Mouse (Mus musculus): ENCODE data around the gene Bach2.

The Bach2 gene

DNA sequence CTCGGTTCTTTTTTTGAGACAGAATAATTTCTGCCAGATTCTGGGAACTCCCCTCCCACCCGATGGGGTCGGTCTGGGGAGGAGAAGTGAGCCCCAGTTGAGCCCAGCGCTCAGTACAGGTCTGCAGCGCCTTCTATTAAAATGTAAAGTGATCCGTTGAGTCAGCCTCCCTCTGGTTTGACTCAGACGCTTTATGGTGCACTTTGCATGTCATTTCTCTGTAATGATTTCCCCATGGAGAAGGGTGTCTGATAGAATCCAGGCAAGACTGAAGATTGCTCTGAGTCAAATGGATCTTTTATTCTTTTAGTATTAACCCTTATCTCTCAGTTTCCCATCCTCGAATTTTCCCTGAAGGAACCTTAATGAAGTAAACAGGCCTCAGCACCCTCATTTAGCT lies 244.3 kb downstream of the Bach2 start:
- in situ Hi-C loops (cut with MboI): no loop called here

DNA sequence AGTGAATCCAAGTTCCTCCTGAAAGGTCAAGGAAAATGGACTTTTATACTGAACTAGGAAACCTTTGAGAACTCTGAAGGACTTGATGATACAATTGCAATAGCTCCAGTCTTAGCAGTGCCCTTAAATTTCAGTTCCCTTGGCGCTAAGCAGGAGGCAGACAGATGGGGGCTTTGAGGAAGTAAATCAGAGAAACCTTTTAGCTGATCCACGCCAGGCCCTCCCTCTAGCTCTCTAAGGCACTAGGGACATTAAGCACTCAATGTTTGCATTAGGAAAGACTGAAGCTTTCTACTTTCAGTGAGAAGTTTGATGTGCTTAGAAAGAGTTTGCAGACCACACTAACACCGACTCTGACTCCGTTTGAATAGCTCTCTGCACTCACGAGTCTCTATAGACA lies 247.2 kb downstream of the Bach2 start:
- in situ Hi-C loops (cut with MboI): no loop called here

DNA sequence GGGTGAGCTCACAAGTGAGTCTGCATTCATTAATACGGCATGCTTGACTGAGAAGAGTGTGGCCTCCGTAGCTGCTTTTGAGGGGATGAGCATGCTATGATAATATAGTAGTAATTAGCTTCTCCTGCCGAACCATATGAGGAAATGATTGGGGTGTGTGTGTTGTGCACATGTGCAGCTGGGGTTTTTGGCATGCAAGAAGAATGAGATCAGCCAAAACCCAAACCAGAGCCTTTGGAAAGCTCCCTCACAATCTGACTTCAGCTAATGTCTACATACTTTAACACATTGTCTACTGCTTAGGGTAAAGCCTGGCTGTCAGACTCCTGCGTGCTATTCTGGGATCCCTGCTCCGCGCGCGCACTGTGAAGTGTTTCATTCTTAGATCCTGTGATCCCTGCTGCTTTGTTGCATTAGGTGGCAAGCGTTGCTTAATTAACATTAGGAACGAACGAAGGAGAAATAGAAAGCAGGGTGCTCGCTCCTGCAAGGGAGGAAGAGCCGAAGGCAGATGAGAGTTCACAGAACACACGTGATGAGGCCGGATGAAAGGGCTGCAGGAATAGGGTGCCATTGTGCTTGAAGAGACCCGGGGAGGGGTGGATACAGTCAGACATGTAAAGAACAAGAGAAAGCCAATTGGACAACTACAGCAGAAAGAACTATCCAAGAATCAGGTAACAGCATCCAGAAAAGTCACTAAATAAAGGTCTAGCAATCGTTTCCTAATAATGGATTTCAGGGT lies 248.2 kb downstream of the Bach2 start:
- in situ Hi-C loops (cut with MboI): no loop called here

DNA sequence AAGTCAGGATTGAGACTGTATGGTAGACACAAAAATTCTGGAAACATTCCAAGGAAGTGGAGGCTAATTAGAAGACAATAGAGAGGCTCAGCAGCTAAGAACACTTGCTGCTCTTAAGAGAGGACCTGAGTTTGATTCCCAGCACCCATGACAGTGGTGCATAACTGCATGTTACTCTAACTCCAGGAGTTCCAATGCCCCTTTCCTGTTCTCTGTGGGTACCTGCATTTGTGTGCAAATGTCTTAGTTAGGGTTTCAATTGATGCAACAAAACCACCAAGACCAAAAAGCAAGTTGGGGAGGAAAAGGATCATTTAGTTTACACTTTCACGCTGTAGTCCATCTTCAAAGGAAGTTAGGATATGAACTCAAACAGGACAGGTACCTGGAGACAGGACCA lies 250.6 kb downstream of the Bach2 start:
- in situ Hi-C loops (cut with MboI): no loop called here

DNA sequence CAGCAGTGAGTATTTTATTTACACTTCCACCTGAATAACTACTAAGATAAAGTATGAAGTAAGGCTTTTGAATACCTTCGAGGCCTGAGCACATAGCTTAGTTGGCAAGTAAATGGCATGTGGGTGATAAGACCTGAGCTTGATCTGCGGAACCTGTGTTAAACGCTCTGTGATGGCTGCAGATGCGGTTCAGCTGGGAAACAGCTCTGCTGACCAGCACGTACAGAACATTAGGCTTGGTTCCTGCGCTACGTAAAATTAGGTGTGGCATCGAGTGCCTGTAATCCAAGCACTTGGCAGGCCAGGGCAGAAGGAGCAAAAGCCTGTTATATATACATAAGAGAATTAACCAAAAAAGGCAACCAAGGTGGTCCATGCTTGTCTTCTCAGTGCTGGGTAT lies 252.6 kb downstream of the Bach2 start:
- in situ Hi-C loops (cut with MboI): no loop called here

DNA sequence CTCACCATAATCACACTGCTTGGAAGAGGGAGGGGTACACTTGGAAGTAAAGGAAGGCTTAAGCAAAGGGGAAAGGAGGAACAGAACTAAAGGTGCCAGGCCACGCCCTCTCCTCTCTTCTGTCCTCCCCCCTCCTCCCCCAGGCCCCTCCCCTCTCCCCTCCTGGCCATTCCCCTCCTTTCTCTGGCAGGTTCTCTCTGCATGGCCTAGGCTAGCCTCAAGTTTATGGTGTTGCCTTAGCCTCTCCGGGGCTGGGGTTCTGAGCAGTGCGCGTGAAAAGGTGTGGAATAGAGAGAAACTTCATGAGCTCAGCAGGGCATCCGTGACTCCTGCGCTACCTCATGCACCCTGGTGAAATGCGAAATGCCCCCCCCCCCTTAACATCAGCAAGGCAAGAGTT lies 254.2 kb downstream of the Bach2 start:
- in situ Hi-C loops (cut with MboI): no loop called here

DNA sequence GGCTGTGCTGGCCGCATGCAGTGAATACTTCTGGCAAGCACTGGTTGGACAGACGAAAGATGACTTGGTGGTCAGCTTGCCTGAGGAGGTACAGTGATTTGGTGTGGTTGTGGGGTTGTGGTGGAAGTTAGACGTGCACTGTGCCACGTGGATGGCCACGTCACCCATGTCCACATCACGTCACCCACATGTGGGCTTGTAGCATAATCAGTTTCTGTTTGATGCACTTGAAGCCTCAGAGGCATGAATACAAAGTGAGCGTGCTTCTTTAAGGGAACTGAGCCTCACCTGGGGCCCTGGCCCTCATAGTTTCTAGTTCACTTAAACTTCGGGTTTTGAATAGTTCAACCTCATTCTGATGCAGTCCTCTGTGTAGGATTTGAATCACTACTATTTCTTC lies 263.2 kb downstream of the Bach2 start:
- in situ Hi-C loops (cut with MboI): no loop called here

DNA sequence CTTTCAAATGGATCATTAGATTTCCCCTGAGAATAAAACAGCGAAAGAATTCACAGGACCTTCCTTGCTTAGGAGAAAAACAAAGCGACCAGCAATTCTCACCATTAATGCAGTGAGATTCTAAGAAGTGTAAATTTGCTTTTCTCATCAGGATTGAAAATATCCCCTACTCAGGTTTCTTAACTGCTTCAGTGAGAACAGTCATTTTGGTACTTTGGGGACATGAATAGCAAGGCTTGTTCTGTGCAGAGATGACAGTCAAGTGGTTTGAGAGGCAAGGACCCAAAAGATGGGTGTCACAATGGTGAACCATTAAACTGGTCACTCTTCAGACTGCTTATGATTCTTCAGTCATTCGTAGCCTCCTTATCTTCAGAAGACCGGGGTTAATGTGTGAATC lies 263.6 kb downstream of the Bach2 start:
- in situ Hi-C loops (cut with MboI): no loop called here

DNA sequence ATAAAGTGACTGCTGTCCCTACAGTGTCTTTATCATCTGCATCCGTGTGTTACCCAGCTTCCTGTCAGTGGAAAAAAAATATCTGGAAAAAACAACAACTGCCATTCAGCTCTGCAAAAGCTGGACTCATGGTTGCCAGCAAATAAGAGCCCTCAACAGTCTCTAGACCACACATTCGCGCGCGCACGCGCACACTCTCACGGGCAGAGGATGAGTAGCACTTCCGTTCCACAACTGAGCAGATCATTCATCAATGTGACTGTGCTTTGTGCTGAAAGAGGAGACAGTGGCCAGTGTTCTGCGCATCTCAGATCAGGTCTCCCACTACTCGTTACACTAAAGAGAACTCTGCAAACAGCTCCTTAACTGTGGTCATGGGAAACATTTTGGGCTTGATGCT lies 265.6 kb downstream of the Bach2 start:
- in situ Hi-C loops (cut with MboI): no loop called here

DNA sequence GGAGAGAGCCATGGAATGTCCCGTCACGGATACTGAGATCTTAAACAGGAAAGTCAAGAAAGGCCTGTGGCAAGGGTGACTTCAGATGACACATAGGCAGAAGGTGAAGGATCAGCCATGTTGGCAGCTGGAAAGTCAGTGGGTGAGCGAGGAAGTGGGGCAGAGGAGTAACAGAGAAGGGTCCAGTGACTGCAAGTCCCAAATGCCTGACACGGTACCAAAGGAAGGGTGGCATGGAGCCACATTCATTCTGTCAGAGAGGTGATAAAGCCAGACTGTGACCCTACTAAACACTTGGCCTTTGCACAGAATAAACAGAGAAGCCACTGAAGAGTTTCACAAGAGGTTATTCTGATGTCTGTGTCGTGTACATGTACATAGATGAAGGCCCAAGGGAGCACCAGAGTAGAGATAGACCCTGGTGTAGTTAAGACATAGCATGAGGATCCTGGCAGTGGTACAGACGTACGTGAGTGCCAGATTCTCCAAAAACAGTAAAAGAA lies 267.8 kb downstream of the Bach2 start:
- in situ Hi-C loops (cut with MboI): no loop called here

DNA sequence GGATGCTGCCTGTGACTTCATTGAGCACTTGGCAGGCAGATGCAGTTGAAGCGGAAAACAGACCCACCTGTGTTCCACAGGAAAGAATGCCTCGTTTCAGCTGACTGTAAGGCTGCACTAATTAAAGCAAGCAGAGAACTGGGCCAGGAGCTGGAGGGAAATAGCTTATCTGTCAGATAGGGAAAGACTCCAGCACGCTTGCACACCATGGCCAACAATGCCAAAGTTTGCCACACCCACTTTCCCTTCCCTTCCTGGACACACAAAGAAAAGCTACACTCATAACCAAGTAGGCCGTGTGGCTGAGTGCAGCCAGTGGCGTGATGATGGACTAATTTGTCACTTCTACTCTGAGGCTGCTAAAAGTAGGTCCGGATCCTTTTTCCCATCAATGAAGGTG lies 268.4 kb downstream of the Bach2 start:
- in situ Hi-C loops (cut with MboI): no loop called here

DNA sequence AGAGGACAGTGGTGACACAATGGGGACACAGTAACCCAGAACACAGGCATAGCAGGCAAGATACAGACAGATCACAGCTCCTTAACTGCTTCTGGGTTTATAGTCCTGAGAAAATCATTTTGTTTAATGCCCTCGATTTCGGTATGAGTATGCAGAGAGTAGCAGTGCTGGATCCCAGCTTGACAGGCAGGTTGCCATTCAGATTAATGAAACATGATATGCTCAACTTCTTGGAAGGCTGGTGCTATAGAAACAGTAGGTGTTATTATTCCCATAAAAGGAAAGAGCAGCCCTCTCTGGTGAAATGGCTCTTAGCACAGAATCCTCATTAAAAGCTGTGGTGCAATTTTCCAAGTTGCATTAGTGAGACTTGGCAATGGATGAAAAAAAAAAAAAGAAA lies 270.0 kb downstream of the Bach2 start:
- in situ Hi-C loops (cut with MboI): no loop called here

DNA sequence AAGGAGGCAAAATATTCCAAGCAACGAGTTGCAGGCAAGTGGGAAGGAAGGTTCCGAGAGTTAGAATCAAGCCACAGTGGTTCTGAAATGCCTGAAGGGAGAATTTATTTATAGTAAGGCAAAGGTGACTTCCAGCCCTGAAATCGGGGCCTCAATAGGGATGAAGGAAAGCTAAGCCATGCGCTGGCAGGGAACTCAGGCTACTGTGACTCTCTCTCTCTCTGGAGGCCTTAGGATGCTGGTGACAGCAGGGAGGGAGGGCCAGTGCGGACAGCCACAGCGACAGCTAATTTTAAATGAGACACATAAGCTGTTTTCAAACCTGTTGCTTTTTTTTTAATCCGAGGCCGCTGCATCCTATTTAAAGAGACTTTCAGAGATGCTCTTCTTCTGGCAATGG lies 270.4 kb downstream of the Bach2 start:
- in situ Hi-C loops (cut with MboI): no loop called here

DNA sequence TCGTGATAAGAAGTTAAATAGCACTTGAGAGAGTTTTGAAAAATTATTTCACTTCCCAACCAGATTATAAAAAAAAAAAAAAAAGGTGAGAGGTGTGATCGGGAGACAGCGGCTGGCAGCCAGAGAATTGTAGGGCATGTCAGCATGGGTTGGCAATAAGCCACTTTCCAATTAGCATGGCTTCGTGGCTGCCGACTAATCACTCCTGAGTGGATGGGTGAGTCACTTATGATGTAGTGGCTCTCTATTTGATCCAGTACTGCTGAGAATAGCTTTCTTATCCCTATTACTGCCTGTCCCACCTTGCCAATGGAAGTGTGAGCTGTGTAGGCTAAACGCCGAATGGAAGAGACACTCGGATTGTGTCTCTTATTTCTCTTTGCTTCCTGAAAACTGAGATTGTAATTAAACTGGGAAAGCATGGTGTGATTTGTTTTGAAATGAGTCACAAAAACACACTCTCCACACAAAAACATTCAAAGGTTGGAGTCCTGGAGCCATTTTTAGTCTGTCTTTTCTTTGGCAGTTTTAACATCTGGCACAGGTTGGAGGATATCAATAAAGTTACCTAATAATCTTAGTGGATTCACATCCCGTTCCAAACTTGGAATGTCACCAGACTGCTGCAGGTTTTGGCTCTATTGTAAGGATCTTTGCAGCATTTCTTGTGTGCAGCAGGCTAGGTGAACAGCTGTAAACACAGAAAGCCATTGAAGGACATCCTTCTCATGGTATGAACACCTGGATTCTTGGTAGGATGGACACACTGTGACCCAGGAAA lies 271.4 kb downstream of the Bach2 start:
- in situ Hi-C loops (cut with MboI): no loop called here

DNA sequence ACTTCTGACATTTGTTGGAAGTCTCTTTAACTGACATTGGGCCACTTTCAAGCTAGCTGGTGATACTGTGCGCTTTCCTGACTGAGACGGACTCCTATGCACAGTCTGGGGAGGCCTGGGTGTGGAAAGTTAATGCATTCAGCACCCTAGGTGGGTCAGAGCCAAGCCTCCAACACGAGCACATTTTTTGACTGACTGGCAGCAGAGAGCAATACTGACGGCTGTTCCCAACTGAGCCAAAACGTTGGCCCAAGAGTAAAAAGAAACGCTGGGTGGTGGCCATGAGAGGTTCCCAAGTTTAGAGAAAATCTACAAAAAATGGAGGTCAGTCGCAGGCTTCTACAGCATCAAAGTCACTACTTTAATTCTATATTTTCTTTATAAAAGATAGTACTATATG lies 272.3 kb downstream of the Bach2 start:
- in situ Hi-C loops (cut with MboI): no loop called here

DNA sequence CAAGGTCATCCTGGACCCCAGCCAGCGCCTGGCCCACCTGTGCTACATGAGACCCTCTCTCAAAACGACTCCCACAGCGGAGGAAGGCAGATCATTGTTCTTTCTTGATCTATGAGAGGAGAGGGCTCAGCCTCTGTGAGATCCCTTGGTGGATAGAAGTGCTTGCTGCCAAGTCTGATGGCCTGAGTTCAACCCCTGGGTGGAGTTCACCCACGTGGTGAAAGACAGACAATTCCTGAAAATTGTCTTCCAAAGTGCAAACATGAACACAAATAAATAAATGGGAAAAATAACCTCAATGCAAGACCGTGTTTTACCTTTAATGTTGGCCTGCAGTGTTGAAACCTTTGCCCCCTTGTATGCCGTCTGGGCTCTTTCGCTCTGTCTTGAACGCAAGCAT lies 277.5 kb downstream of the Bach2 start:
- in situ Hi-C loops (cut with MboI): no loop called here

DNA sequence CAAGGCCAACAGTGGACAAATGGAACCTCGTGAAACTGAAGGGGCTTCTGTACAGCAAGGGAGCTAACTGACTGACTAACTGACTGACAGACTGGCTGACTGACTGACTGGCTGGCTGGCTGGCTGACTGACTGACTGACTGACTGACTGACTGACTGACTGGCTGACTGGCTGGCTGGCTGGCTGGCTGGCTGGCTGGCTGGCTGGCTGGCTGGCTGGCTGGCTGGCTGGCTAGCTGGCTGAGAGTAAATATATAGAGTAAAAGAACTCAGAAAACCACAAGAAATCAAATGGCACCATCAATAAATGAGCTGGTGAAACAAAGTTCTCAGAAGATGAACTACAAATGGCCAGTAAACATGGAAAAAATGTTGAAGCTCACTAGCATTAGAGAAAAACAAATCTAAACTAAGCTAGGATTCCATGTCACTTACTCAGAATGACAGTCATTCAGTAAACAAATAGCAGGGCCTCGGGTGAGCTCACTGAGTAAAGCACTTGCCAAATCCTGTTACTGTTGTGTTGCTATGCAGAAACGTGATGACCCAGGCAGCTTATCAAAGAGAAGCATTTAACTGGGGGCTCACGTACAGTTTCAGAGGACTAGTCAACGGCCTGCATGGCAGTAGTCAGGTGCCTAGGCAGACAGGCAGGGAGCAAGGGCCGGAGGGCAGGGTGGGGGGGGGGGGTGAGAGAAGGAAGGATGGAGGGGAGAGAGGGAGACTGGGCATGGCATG lies 280.4 kb downstream of the Bach2 start:
- in situ Hi-C loops (cut with MboI): no loop called here

DNA sequence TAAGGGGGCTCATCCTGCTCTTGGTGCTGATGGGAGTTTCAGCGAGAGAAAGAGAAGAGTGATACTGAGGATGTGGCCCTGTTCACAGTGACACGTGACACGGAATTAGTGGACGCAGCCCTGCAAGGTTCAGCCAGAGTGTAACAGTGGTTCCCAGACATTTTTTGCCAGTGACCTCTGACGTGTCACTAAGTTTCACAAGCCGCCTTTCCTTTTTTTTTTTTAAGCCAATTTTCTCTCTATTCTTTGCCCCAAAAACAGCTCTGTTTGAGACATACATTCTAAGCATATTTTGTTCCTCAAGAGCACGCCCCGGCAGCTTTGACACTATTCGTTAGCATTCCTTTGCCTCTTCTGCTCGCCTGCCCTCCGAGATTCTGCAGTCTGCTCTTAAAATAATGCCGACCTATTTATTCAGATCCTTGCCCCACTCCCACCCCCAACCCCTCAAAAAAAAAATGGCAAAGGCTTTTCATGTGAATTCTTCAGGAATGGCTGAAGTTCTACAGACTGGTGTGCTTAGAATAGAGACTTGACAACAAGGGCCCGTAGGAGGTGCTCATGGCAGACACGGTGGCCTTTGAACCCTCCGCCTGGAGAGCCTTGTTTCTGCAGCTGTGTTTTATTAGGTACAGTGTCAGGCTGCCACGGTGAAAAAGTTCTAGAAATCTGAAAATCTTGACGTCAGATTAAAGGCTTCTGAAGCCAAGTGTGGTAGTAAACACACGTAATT lies 282.2 kb downstream of the Bach2 start:
- in situ Hi-C loops (cut with MboI): no loop called here

DNA sequence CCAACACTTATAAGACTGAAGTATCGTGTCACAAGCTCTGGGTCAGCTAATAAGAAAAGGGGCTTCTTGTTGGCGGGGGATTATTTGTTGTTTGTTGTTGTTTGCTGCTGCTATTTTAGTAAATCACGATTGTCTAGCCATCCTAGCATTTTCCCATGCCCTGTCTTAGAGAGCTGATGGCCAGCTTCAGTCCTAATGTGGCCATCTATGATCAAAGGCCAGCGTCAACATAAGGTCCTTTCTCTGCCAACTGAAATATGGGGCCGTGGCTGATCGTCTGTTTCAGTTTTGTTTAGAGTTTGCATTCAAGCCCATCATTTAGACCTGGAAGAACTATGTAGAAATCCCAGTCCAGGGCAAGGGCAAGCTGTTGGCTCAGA lies 282.7 kb downstream of the Bach2 start:
- in situ Hi-C loops (cut with MboI): no loop called here

DNA sequence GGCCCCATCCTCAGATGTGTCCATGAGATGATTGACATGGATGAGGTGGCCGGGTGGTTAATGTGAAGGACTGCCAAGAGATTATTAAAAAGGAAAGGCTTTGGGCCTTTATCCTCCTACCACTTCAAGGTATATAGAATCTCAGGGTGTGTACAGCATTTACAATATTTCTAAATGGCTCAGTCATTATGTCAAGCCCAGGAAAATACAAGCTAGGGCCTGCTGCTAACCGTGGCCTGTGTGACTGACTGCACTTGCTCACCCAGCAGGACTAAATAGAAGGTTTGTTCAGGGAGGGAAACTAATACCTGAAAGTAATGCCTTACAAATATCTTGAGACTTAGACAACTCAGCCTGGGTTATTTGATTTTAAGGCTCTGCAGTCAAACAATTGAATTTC lies 283.4 kb downstream of the Bach2 start:
- in situ Hi-C loops (cut with MboI): no loop called here

DNA sequence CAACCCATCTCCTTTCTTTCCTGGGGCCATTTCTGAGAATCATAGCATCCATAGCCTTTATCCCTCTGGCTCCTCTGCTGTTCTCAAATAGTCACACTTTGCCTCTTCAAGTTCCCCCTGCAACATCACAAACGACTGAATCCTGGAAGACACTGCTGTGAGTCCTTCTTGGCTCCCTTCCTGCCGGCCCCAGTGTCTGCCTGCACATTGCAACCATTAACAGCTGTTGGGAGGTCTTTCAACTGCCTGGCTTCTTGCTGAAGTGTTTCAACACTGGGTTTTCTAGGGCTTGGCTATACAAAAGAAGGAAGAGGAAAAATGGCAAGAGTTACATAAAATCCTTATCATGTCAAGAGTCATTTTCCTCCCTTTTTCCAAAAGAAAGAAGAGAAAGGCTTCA lies 285.7 kb downstream of the Bach2 start:
- in situ Hi-C loops (cut with MboI): no loop called here

DNA sequence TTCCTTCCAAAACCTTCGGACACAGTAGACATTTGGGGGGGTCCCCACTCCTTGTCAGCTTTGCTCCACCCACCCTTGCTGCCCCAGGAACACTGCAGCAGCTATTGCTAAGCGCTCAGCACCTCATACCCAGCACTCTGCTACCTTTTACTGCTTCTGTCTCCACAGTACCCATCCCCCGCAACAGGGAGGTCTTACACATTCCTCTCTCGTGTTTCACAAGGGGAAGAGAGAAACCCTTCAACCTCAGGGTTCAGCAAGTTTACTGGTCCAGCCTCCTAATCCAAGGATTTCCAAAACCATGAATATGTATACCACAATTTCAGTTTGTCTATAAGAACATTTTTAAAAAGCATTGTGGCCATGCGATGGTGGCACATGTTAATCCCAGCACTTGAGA lies 286.4 kb downstream of the Bach2 start:
- in situ Hi-C loops (cut with MboI): no loop called here
